Mouse (Mus musculus): ENCODE results near the gene Mfsd6.
"Not testable (repeated sequence)": the region's sequence is repeated elsewhere in the genome, so short reads cannot be mapped to it uniquely, and the experiment has no call there.

Mfsd6 gene

DNA sequence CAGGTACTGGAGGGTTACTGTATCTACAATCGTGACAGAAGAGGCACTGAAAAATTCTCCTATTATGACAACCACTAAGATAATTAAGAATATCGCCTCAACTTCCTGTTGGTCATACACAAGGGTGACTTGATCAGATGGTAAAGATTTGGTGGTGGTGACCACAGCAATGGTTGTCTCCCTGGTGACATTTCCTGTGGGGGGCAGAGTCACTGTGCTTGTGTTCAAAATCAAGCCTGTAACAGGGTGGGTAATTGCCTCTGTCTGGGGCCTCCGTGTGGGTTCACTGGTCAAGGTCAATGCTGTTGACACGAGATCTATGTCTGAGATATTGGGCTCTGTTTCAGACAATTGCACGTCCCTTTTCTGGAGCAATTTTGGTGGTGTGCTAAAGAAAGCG is 18.5 kb downstream of the Mfsd6 start:
- in situ Hi-C loops (cut with MboI, MseI), result no loop called here

DNA sequence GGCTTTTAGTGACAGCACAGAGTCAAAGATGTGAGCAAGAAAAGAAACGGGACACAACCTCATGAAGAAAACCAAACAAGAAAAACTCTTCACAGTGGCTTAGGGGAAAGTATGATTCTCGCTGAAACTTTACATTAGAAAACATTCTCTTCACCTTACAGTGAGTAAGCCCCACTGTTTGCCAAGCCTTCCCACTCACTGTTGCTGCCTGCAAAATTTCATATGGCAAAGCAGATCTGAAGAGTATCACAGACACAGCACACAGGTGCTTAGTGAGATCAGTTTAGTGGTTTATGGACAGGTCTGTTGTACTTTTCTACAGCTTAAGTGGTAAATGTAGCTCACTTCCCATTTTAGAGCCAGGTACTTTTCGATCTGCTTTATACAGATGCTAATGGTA is 20.2 kb downstream of the Mfsd6 start:
- in situ Hi-C loops (cut with MboI, MseI), result no loop called here

- in situ Hi-C loops (cut with MboI, MseI), result no loop called here
These were observed 24.3 kb downstream of the Mfsd6 start for GRCm38 (mm10) chr1:52702738-52703491.

GRCm38 (mm10) chr1:52701941-52702340 is 25.3 kb downstream of the Mfsd6 start:
- in situ Hi-C loops (cut with MboI, MseI), result no loop called here

DNA sequence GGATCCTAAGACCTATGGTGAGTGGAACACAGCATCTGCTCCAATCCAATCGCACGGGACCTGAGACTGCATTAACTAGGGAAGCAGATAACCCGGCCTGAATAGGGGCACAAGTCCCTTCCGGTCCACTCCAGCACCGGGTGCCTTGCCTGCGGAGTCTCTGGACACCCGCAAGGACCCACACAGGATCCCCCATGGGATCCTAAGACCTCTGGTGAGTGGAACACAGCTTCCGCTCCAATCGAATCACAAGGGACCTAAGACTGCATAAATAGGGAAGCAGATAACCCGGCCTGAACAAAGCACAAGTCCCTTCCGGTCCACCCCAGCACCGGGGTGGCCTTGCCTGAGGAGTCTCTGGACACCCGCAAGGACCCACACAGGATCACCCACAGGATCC is 32.8 kb downstream of the Mfsd6 start:
- in situ Hi-C loops (cut with MboI, MseI), result not testable (repeated sequence)

DNA sequence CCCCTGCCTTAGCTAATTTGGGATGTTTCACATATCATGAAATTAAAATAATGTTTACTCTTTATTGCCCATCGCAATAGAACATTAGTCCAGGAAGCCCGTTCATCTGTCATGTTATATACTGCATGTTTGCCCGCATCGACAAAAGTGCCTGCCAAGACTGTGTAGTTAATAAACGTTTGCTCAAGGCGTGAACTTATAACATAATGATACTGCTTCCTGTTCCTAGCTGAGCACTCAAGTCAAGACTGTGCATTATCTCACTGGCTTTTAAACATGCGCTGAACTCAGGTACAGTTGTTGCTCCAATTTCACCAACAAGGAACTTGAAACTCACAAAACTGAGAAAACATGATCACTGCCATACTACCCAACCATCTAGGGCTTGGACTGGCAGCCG is 39.6 kb downstream of the Mfsd6 start:
- in situ Hi-C loops (cut with MboI, MseI), result no loop called here

- in situ Hi-C loops (cut with MboI, MseI), result no loop called here
These were observed 43.7 kb downstream of the Mfsd6 start for GRCm38 (mm10) chr1:52683550-52683949.

GRCm38 (mm10) chr1:52676621-52677020 is 50.6 kb downstream of the Mfsd6 start:
- in situ Hi-C loops (cut with MboI, MseI), result no loop called here

GRCm38 (mm10) chr1:52675561-52676551 is 51.4 kb downstream of the Mfsd6 start:
- in situ Hi-C loops (cut with MboI, MseI), result no loop called here

DNA sequence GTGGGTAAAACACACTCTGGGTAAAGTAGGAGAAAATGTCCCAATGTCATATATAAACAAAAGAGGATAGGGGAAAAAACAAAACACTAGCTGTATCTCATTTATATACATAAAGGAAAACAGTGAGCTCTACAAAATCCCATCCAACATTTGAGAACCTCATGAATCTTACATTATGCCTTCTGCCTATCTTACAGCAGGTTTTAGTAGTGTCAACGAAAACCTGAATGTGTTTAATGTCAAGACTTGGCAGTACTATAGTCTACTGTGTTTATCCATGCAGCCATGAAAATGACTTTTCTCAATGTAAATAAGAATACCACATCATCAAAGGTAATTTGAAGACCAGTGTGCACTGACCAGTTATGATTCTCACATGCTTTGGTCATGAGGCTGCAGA is 57.3 kb downstream of the Mfsd6 start:
- in situ Hi-C loops (cut with MboI, MseI), result no loop called here

- in situ Hi-C loops (cut with MboI, MseI), result no loop called here
These were observed 58.4 kb downstream of the Mfsd6 start for GRCm38 (mm10) chr1:52668743-52669323.

DNA sequence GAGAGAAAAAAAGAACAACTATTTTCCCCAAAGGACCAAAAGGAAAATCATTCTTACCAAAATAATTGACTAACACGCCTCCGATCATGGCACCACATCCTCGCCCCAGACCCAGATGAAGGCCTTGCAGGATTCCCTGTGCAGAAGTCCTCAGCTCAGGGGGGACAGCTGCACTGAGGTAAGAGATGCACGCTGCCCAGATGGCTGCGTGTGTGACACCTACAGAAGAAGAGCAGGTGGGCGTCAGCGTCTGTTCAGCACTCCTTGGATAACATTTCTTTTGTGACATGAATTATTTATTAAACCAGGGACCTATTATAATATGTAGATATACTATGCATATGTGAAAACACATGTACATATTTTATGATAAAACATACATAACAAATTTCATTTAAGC is 64.0 kb downstream of the Mfsd6 start:
- in situ Hi-C loops (cut with MboI, MseI), result no loop called here

DNA sequence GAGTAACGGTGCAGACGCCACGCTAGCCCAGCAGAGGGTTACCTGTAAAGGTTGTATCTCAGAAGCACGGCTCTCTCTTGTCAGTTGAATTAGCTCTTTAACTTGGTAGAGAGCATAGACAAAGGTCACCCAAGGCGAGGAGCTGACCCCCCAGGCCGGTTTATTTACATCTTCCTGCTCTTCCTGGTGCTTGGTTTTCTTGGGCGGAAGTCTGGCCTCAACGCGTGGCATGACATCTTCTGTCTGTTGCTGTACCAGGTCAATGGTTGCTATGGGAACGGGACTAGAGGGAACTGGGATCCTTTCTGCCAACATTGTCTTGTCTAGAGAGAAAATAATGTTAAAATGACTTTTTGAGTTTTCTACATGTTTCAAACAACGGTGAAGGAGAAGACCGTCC is 66.5 kb downstream of the Mfsd6 start:
- in situ Hi-C loops (cut with MboI, MseI), result no loop called here

GRCm38 (mm10) chr1:52660278-52660677 is 67.0 kb downstream of the Mfsd6 start:
- in situ Hi-C loops (cut with MboI, MseI), result no loop called here

DNA sequence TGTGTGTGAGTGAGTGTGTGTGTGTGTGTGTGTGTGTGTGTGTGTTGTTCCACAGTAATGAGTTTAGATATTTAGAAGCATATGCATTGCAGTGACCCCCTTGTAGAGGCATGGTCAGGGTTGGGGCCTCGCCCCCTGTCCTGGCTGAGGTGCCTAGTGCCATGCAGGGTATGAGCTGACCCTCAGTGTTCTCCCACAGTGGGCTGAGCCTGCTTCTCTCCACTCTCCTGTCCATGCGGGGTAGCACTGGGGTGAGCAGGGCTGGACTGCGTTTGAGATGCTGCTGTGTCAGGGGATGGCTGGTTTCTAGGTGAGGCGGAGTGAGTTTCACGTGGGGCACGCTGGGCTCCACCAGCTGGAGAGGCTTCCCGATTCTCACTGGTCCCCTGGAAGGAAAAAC is 69.1 kb downstream of the Mfsd6 start:
- in situ Hi-C loops (cut with MboI, MseI), result no loop called here

DNA sequence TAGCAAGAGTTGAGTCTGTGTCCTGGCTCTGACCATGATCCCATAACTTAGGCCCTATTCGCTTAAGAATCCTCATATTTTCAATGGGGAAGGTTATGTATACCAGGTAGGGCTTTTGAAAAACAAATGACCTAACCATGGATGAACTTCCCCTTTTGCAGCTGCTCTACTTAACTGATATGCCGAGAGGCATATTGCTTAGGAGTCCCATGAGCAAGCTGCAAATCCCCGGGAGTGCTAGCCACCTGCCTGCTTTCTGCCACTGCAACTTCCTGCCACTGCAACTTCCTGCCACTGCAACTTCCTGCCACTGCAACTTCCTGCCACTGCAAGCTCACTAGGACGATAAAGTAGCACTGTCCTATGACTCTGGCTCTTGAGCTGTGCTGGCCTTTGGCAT is 72.1 kb downstream of the Mfsd6 start:
- in situ Hi-C loops (cut with MboI, MseI), result no loop called here

GRCm38 (mm10) chr1:52653366-52653765 is 73.9 kb downstream of the Mfsd6 start:
- in situ Hi-C loops (cut with MboI, MseI), result loop anchor here (5.0 kb wide), 3 partner anchors 94 to 379 kb away; no protein-coding TSS in a partner anchor

DNA sequence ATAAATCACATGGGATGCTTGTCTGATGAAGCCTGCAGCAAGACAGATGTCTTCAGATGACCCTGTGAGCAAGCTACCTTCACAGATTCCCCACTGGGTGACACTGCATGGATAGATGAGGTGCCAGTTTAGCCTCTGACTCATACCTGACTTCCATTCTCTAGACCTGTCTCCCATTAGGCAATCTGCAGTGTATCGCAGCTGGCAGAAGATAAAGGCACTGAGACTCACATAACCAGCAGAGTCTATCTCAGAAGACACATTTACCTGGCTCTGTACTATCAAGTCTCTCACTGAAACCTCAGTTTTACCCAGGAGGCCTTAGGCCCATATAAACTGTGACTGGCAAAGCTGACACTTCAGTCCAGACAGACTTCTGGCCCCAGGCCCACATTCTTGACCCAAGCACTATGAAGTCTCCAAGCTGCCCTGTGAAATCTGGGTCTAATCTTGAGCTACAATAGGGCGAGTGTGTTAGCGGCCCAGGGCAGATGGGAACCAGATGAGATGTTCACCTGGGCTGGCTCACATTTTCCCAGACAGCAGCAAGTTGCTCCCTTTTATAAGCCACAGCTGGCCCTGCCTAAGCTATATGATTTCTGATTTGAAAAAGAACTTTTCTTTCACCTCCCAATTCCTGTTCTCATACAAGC is 74.5 kb downstream of the Mfsd6 start:
- in situ Hi-C loops (cut with MboI, MseI), result loop anchor here (5.0 kb wide), 3 partner anchors 95 to 380 kb away; no protein-coding TSS in a partner anchor

GRCm38 (mm10) chr1:52650066-52650465 is 77.2 kb downstream of the Mfsd6 start:
- in situ Hi-C loops (cut with MboI, MseI), result loop anchor here (5.0 kb wide), 3 partner anchors 97 to 382 kb away; no protein-coding TSS in a partner anchor

DNA sequence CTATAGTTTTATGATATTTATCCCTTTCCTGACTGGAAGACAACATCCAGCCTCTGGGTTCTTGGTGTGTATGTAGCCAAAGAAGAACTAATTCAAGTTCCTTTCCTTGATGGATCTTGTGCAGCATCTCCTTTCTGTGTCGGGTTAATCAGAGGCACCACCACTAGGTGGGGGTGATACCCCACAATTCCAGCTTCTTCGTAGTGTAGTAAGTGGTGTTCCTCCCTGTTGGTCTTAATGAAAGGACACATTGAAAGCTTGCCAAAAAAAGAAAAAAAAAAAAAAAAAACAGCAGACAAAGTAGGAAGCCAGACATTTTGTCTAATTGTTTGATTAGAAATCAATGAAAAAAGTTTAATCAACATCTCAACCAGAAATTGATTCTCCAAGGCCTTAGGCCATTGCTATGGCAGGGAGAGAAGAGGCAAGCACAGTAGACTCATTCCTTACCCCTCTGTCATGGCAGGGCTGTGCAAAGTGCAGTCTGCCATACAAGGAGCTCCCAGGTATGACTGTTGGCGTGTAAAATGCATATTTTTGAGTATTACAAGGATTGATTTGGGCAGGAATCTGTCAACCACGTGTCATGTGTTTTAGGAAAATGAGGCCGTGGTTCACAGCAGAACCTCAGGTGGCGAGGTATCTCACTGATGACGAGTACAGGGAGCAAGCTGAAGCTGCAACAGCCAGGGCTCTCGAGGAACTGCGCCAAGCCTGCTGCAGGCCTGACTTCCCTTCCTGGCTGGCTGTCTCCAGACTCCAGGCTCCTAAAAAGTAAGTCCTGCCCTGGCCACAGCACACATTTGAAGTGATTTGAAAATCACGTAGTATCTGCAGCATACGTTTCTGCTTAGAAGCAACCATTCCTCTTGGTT is 78.9 kb downstream of the Mfsd6 start:
- in situ Hi-C loops (cut with MboI, MseI), result loop anchor here (10.0 kb wide), 1 partner anchor 306 kb away; no protein-coding TSS in a partner anchor
